Mouse (Mus musculus) spleen, adult 2 months (tissue): ENCODE results near the gene Tmem127.

Source experiments
- CTCF ChIP-seq: fragments of 200-500 bp; IDR thresholded peaks from 2 replicates; pipeline ENCODE4 v1.5.1; 2011; ENCODE audit warnings: mild to moderate bottlenecking, inconsistent platforms; ENCODE audit not compliant: insufficient read depth, insufficient read length, insufficient replicate concordance; ENCODE audit errors: extremely low read depth
- POLR2A ChIP-seq: fragments of 200-500 bp; IDR thresholded peaks from 2 replicates; pipeline ENCODE4 v1.6.1; 2011; ENCODE audit warnings: low read depth, low read length, inconsistent platforms

GRCm38 (mm10) chr2:127306123-127306522 lies 58.4 kb downstream of the Tmem127 start:
- TF ChIP-seq POLR2A (no peak), CTCF (peak; percentile 22; the same call in 1 of the 2 replicates)
